Mouse (Mus musculus): ENCODE measurements around the gene Chsy1.
A peak's percentile ranks its signal among the peaks of the same experiment; 100 is the strongest.

The Chsy1 gene

DNA sequence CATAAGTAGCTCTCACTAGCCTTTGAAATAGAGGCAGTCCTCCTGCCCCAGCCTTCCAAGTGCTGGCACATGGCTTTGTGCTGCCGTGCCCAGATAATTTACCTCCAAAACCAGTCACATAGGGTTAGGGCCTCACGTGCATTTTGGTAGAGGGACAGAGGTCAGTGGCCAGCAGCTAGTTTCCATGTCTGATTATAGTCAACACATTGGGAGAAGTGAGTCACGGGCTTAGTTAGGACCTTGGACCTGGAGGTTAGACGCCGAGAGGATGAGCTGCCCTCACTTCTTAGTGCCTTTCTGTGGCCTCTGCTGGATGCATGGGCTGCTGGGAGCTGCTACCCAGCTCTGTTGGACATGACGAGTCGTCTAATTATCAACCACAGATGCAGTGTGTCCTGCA lies 107.7 kb downstream of the Chsy1 start:
- peak; percentile 47 to 56 for DNase-seq

DNA sequence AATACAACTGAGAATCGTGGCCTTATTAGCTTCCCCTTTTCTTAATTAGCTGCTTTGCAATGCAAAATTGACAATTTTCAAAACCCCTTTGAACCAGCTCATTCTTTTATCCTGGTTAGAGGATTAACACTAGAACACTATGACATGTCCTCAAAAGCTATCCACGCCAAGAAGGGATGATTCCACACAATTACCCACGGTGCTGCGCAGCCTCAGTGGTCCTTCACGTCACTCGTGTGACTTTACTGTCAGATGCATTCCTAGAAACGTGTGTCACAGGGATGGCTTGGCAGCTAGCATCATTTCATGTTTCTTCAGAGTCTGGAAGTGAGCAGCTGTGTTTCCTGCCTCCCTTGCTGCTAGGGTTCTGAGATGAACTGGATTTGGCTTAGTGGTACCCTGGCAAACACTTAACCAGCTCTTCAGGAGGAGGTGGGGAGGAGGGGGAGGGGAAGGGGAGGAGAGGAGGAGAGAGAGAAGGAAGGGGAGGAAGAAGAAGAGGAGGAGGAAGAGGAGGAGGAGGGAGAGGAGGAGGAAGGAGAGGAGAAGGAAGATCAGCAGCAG lies 108.3 kb downstream of the Chsy1 start:
- DNase-seq: no peak

DNA sequence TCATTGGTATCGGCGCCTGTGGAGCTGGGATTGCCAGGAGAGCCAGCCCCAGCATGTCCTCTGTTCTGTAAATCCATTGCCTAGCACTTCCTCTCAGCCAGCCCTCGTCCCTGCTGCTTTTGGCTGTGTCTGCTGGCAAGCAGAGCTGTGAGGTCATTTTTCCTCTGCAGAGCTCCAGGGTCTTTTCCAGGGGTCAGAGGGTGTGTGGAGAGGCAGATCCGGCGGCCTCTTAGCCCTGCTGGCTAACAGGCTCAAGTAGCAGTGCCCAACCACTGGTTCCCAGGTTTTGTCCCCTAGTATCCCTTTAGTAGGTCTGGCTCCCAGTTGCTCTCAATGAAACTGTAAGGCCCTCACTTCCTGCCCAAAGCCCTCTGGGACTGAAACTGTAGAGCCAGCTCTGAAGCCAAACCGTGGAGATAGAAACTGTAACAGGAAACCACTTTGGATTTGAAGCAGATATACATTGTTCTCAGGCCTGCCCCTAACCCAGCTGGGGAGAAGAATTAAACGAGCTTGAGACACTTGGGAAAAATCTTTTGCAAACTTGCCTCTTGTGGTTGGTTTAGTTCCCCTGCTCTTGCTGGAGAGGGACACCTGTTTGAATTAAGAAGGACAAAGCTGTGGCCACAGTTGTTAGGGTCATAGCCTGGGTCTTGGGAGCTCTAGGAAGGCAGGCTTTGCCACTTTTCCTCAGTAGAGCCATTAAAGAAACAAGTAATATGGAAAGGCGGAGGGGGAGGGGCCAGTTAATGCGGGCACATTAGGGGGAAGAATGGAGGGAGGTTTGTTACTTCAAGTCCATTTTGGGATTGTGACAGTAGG lies 109.1 kb downstream of the Chsy1 start:
- DNase-seq: peak; percentile 51 to 56

DNA sequence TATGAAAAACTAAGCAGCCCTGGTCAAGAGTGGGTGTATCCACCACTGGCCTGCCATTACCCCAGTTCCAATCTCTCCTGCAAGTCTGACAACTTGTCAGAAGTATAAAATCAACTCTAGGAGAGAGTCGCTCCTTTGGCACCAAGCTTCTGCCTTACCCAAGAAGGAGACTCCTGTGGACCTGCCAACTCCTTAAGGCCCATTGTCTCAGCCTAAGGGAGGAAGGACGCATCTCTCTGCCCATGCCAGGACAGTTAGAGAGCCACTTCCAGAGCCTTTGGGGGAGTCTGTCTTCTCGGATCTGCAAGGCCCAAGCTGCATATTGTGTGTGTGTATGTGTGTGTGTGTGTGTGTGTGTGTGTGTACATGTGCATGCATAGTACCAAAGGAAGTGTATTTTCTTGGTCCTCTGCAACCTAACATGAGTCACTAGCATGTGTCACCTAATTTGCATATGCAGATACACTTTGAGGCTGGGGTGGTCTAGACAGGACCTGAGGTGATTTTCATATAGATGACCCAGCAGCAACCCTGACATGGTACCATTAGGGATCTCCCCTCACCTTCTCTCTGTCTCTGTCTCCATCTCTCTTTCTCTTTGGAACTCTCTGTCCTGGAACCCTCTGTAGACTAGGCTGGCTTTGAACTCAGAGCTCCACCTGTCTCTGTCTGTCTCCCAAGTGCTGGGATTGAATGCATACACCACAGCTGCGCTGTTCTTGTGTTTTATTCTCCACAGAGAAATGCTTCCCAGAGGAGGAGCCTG lies 109.9 kb downstream of the Chsy1 start:
- no peak for DNase-seq

DNA sequence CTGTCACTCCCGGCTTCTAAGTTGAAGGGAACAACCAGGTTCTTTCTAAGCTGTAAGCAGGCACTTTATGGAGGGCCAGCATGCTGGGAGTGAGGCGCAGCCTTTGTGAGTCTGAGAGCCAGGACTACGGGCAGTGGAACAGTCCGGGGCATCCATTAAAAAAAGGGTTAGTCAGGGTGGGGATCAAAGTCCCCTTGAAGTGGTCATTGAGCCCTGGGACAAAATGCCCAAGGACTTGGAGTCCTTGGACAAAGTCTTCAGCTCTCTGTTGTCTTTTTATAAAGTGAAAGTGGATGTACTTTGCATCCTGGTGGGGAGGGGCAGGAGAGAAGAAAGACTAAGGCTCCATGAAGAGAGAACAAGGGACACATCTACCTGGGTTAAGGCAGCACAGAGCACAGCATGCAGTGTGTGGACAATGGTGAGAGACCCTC lies 110.5 kb downstream of the Chsy1 start:
- peak; percentile 64 to 73 for DNase-seq

DNA sequence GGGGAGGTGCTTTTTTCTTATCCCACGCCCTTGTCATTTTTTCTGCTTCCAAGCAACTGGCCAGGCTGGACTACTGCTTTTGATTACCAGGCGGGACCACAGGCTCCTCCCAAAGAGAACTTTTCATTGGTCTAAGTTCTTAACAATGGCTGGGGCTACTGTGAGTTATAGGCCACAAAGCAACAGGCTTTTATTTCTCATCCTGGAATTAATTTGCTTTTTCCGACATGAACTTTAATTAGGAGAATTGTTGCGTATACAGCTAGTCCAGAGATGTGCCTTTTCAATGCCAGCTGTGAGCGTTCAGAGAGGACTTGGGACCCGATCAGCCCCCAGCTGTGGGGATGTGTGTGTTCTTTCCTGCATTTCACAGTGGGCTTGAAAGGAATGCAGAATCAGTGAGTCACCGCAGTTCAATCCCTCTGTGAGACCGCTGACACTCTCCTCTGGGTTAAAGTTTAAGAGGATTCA lies 113.3 kb downstream of the Chsy1 start:
- DNase-seq: peak; percentile 53 to 73
